Mouse (Mus musculus) intestine, embryonic 14.5 days (tissue): ENCODE results near the gene Sash1. TPM values are rescaled to one million over a fixed set of nuclear protein-coding genes. Genes with fewer than 3 reads are reported as not detected.
A peak's percentile ranks its signal among the peaks of the same experiment; 100 is the strongest.

Experiments used
- ATAC-seq: fragments of 200-750 bp; cut with Nextera tagmentation; replicated peaks from 2 replicates; pipeline ENCODE4 v1.8.0; 2017; ENCODE audit warnings: low read depth, moderate number of reproducible peaks, moderate TSS enrichment, moderate library complexity; ENCODE audit not compliant: low FRiP score, low TSS enrichment
- DNase-seq: peaks from one replicate; pipeline ENCODE4 v3.0.0-alpha.2; 2018; ENCODE audit warnings: low spot score
- H3K27ac ChIP-seq: fragments of 300-500 bp; sonication (generic); 2 replicates; pipeline ENCODE4 v1.5.1; 2014; ENCODE audit warnings: low read depth, mild to moderate bottlenecking, control low read depth
- H3K27me3 ChIP-seq: fragments of 300-500 bp; sonication (generic); replicated peaks from 2 replicates; pipeline ENCODE4 v1.6.1; 2014; ENCODE audit warnings: low read length, control low read depth; ENCODE audit not compliant: control insufficient read depth, insufficient read depth
- H3K36me3 ChIP-seq: fragments of 300-500 bp; sonication (generic); 2 replicates; pipeline ENCODE4 v1.6.1; 2014; ENCODE audit warnings: low read length, control low read depth; ENCODE audit not compliant: control insufficient read depth, insufficient read depth
- H3K4me1 ChIP-seq: fragments of 300-500 bp; sonication (generic); replicated peaks from 2 replicates; pipeline ENCODE4 v1.6.1; 2014; ENCODE audit warnings: low read length, control low read depth, mixed read lengths; ENCODE audit not compliant: control insufficient read depth, insufficient read depth
- H3K4me2 ChIP-seq: fragments of 300-500 bp; sonication (generic); 2 replicates; pipeline ENCODE4 v1.6.1; 2014; ENCODE audit warnings: low read length
- H3K4me3 ChIP-seq: fragments of 300-500 bp; sonication (generic); 2 replicates; pipeline ENCODE4 v1.5.1; 2014; ENCODE audit warnings: low read depth, low read length, control low read depth, mixed read lengths
- H3K9ac ChIP-seq: fragments of 300-500 bp; sonication (generic); 2 replicates; pipeline ENCODE4 v1.6.1; 2014; ENCODE audit warnings: mild to moderate bottlenecking, low read length
- H3K9me3 ChIP-seq: fragments of 300-500 bp; sonication (generic); 2 replicates; pipeline ENCODE4 v1.6.1; 2016; ENCODE audit warnings: low read length, control low read depth; ENCODE audit not compliant: control insufficient read depth
- WGBS: fragments of 180-500 bp; shearing (Covaris S2); extraction: QIAGEN DNeasy Blood & Tissue Kit; methylation state at CpG from one replicate; pipeline ENCODE4 v1.1.7; 2014; 5-methylcytosine and 5-hydroxymethylcytosine counted together
- polyA plus RNA-seq: library from polyadenylated mRNA; unstranded; fragments of >200 nt; fragmentation: Nextera tagmentation; extraction: Ambion mirVana; gene quantifications from 2 replicates; pipeline ENCODE4 v1.2.1, GENCODE M21; 2014

The Sash1 gene
- polyA plus RNA-seq, 1 experiment from 2014 or later = 6.9 TPM

DNA sequence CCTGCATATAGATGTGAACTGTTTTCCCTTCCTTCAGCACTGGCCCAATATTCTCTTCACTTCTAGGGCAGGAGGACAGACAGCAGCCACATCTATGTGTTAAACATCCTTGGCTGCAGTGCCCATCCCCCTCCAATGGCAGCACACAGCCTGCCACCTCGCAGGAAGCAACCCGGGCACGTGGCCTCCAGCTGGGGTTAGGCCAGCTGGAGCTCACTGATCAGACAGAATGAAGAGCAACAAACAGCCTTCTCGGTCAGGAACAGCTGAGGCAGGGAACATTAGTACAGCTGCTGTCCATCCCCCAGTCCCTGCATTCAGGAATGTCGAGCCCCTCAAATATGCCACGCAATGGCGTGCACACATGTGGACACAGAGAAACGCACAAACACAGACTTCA is 81.6 kb downstream of the Sash1 start:
- H3K4me2 ChIP-seq = no peak overlapping the region
- H3K9ac ChIP-seq = no peak overlapping the region
- WGBS = 31% methylated on average over 8 of the region's 8 CpGs
- H3K36me3 ChIP-seq = peaks cover 7% of the 10 kb centered on the region
- no peak overlapping the region for H3K4me3 ChIP-seq
- ATAC-seq (no peak), DNase-seq (peak; percentile 63)
- no peak overlapping the region for H3K27ac ChIP-seq
- H3K4me1 ChIP-seq = 0 out of 2 replicates have a peak, but pooled peaks cover 4% of the 10 kb centered on the region
- H3K9me3 ChIP-seq = no peaks in the 10 kb centered on the region
- H3K27me3 ChIP-seq = no peaks in the 10 kb centered on the region

- H3K27ac ChIP-seq = no peak overlapping the region
- no peaks in the 10 kb centered on the region for H3K9me3 ChIP-seq
- no peak overlapping the region for H3K4me3 ChIP-seq
- DNase-seq (no peak), ATAC-seq (0 out of 2 replicates have a peak, but pooled peaks have one; percentile 19)
- 82% methylated on average over 12 of the region's 12 CpGs for WGBS
- no peak overlapping the region for H3K4me2 ChIP-seq
- 0 out of 2 replicates have a peak, but pooled peaks cover 4% of the 10 kb centered on the region for H3K4me1 ChIP-seq
- H3K9ac ChIP-seq = no peak overlapping the region
- peaks cover 22% of the 10 kb centered on the region for H3K36me3 ChIP-seq
- no peaks in the 10 kb centered on the region for H3K27me3 ChIP-seq
These were observed 84.0 kb downstream of the Sash1 start for GRCm38 (mm10) chr10:8801719-8802347.

DNA sequence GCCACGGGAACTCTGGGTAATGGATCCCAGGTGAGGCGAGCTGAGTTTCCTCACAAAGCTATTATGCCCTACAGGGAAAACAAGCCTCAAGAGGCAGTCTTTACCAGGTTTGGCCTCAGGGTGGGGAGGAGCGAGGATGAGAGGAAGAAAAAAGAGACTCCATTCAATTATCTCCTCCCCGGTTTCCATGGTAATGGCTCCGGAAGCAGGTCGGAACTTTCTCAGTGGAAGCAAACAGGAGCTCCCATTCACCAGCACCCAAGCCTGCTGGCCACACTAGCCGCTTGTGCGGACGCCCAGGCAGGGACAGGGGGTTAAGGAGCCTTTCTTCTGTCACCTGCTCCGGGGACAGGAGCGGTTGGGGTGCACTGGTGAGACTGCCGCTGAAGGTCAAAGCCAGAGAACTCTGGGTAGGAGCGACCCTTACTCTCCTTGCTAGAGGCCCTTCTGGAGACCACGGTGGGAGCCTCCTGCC is 84.7 kb downstream of the Sash1 start:
- H3K36me3 ChIP-seq = peaks cover 22% of the 10 kb centered on the region
- H3K27me3 ChIP-seq = no peaks in the 10 kb centered on the region
- H3K9me3 ChIP-seq = no peaks in the 10 kb centered on the region
- H3K4me1 ChIP-seq = 0 out of 2 replicates have a peak, but pooled peaks cover 4% of the 10 kb centered on the region
- 54% methylated on average over 14 of the region's 14 CpGs for WGBS
- H3K27ac ChIP-seq = no peak overlapping the region
- DNase-seq = no peak
- no peak overlapping the region for H3K4me2 ChIP-seq
- H3K4me3 ChIP-seq = no peak overlapping the region
- H3K9ac ChIP-seq = no peak overlapping the region
- ATAC-seq = 0 out of 2 replicates have a peak, but pooled peaks have one; percentile 43

- DNase-seq (no peak), ATAC-seq (no peak)
- no peak overlapping the region for H3K4me3 ChIP-seq
- no peak overlapping the region for H3K27ac ChIP-seq
- no peaks in the 10 kb centered on the region for H3K27me3 ChIP-seq
- peaks cover 21% of the 10 kb centered on the region for H3K36me3 ChIP-seq
- 68% methylated on average over 6 of the region's 6 CpGs for whole genome bisulfite sequencing
- H3K4me2 ChIP-seq = no peak overlapping the region
- no peak overlapping the region for H3K9ac ChIP-seq
- no peaks in the 10 kb centered on the region for H3K9me3 ChIP-seq
- H3K4me1 ChIP-seq = 0 out of 2 replicates have a peak, but pooled peaks cover 2% of the 10 kb centered on the region
These were observed 88.0 kb downstream of the Sash1 start for GRCm38 (mm10) chr10:8797826-8798225.

DNA sequence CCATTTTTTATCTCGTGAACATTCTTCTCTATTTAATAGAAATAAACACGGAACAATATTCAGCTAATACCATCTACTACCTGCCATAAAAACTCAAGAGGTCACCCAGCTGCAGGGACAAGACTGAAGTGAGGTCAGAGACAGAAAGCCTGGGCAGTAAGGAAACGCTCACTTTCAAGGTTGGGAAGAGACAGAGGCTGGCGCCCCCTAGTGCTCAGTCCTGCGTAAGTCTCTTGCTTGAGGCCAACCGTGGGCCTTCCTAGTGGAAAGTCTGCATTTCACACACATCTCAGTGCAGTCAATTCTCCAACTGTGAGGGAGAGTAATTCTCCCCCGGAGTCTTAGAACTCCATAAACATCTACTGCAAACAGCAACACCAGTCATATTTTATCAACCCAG is 90.5 kb downstream of the Sash1 start:
- peak; percentile 83 for DNase-seq
- 34% methylated on average over 7 of the region's 7 CpGs for WGBS
- Histone ChIP-seq H3K9ac (no peak overlapping the region), H3K27me3 (no peaks in the 10 kb centered on the region), H3K36me3 (peaks cover 17% of the 10 kb centered on the region), H3K4me2 (no peak overlapping the region), H3K27ac (no peak overlapping the region), H3K4me1 (0 out of 2 replicates have a peak, but pooled peaks cover 2% of the 10 kb centered on the region), H3K4me3 (no peak overlapping the region), H3K9me3 (no peaks in the 10 kb centered on the region)
- ATAC-seq = no peak

DNA sequence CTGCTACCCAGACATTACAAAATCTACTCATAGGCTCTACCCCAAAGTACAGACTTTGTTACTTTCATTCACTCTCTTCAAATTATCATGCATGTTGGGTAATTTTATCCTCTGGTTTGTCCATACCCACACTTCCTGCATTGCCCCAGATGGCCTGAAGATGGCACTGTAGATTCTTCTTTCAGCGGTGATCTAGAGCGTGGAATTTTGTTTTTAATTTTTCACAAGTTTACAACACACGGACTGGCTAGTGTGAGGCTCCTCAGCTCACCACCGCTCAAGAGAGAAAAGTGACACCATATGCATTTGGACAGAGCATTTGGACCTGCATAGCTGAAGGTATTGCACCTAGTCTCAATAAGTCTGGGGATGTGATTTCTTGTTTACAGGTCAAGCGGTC is 93.5 kb downstream of the Sash1 start:
- peaks cover 6% of the 10 kb centered on the region; the same call in 1 of the 2 replicates for H3K36me3 ChIP-seq
- no peak overlapping the region for H3K4me2 ChIP-seq
- H3K27me3 ChIP-seq = no peaks in the 10 kb centered on the region
- H3K9me3 ChIP-seq = no peaks in the 10 kb centered on the region
- H3K4me3 ChIP-seq = no peak overlapping the region
- no peak overlapping the region for H3K27ac ChIP-seq
- 0 out of 2 replicates have a peak, but pooled peaks cover 2% of the 10 kb centered on the region for H3K4me1 ChIP-seq
- DNase-seq = peak; percentile 72
- no peak; the same call in 1 of the 2 replicates for ATAC-seq
- WGBS = 51% methylated on average over 5 of the region's 5 CpGs
- no peak overlapping the region for H3K9ac ChIP-seq

GRCm38 (mm10) chr10:8789096-8789495 is 96.8 kb downstream of the Sash1 start:
- Histone ChIP-seq H3K9me3 (no peaks in the 10 kb centered on the region), H3K27ac (no peak overlapping the region), H3K4me3 (no peak overlapping the region), H3K36me3 (peaks cover under 1% of the 10 kb centered on the region; the same call in 1 of the 2 replicates), H3K9ac (no peak overlapping the region), H3K4me1 (peaks cover 12% of the 10 kb centered on the region), H3K4me2 (no peak overlapping the region), H3K27me3 (no peaks in the 10 kb centered on the region)
- ATAC-seq (no peak), DNase-seq (no peak)
- WGBS = 95% methylated on average over 6 of the region's 6 CpGs

- Histone ChIP-seq H3K4me1 (peaks cover 12% of the 10 kb centered on the region), H3K9me3 (no peaks in the 10 kb centered on the region), H3K27me3 (no peaks in the 10 kb centered on the region), H3K36me3 (peaks cover 13% of the 10 kb centered on the region), H3K9ac (no peak overlapping the region), H3K4me3 (no peak overlapping the region), H3K4me2 (no peak overlapping the region), H3K27ac (no peak overlapping the region)
- 66% methylated on average over 2 of the region's 2 CpGs for WGBS
- ATAC-seq (no peak), DNase-seq (no peak)
These were observed 98.6 kb downstream of the Sash1 start for GRCm38 (mm10) chr10:8787221-8787620.
